Mouse (Mus musculus) left cerebral cortex, postnatal 25 days (tissue): ENCODE results near the gene Bola1. TPM values are rescaled to one million over a fixed set of nuclear protein-coding genes. Genes with fewer than 3 reads are reported as not detected.
"Not testable (repeated sequence)": the region's sequence is repeated elsewhere in the genome, so short reads cannot be mapped to it uniquely, and the experiment has no call there.

Source experiments
- DNase-seq, 2 experiments: peaks; one replicate each; pipeline ENCODE4 v3.0.0; 2022; ENCODE audit warnings: low spot score in 2 of 2, mixed read lengths in 1 of 2
- intact Hi-C: fragments of 180-260 bp; cut with DNase I; formaldehyde crosslinking; loops from one replicate; pipeline ENCODE4 v1.15.1; 2025
- total RNA-seq, 2 experiments: library from RNA; stranded (reverse); gene quantifications; 2 replicates each; pipeline ENCODE4 v1.2.3; 2021

Gene Bola1
- total RNA-seq, 2 experiments from 2014 or later, result 15.6 to 16.9 TPM

GRCm38 (mm10) chr3:96195616-96196313 is 23.7 kb downstream of the Bola1 start:
- DNase-seq, result no peak
- intact Hi-C loops, result no loop called here

GRCm38 (mm10) chr3:96194966-96195365 is 24.5 kb downstream of the Bola1 start:
- intact Hi-C loops, result no loop called here
- DNase-seq, result no peak

GRCm38 (mm10) chr3:96192977-96193376 is 26.5 kb downstream of the Bola1 start:
- intact Hi-C loops, result no loop called here
- no peak for DNase-seq

- peak in 1 of 2 experiments; percentile 81 for DNase-seq
- intact Hi-C loops, result no loop called here
These were observed 37.1 kb downstream of the Bola1 start for GRCm38 (mm10) chr3:96182382-96182776.

- DNase-seq, result peak in 1 of 2 experiments; percentile 69
- intact Hi-C loops, result no loop called here
These were observed 37.8 kb downstream of the Bola1 start for GRCm38 (mm10) chr3:96181510-96182381.

- DNase-seq, result peak; percentile 73 to 79
- intact Hi-C loops, result no loop called here
These were observed 38.6 kb downstream of the Bola1 start, which contains the start of gene Sv2a for GRCm38 (mm10) chr3:96180727-96181477. Gene Sv2a (plus strand): TSS chr3:96181151.

GRCm38 (mm10) chr3:96179531-96179930 is 40.0 kb downstream of the Bola1 start:
- peak in 1 of 2 experiments; percentile 47 for DNase-seq
- intact Hi-C loops, result no loop called here

GRCm38 (mm10) chr3:96178902-96179301 is 40.6 kb downstream of the Bola1 start:
- no peak for DNase-seq
- intact Hi-C loops, result no loop called here

GRCm38 (mm10) chr3:96178427-96178826 is 41.1 kb downstream of the Bola1 start:
- no peak for DNase-seq
- intact Hi-C loops, result no loop called here

- intact Hi-C loops, result no loop called here
- no peak for DNase-seq
These were observed 44.3 kb downstream of the Bola1 start for GRCm38 (mm10) chr3:96175251-96175650.

- intact Hi-C loops, DNase-seq: not testable (repeated sequence)
These were observed 45.5 kb downstream of the Bola1 start for GRCm38 (mm10) chr3:96174042-96174441.

- DNase-seq, result no peak
- intact Hi-C loops, result loop anchor here (2.0 kb wide), 1 partner anchor 68 kb away; the partner anchor contains the start of gene Otud7b
These were observed 46.3 kb downstream of the Bola1 start for GRCm38 (mm10) chr3:96173185-96173584.

GRCm38 (mm10) chr3:96172197-96173178 is 47.0 kb downstream of the Bola1 start, which contains the start of gene Sf3b4:
Gene Sf3b4 (plus strand): TSS chr3:96172332.
- DNase-seq, result peak; percentile 87 to 91
- intact Hi-C loops, result loop anchor here (2.0 kb wide), 1 partner anchor 68 kb away; the partner anchor contains the start of gene Otud7b

- intact Hi-C loops, result loop anchor here (2.0 kb wide), 1 partner anchor 67 kb away; the partner anchor contains the start of gene Otud7b
- peak in 1 of 2 experiments; percentile 78 for DNase-seq
These were observed 47.8 kb downstream of the Bola1 start for GRCm38 (mm10) chr3:96171583-96172196.

GRCm38 (mm10) chr3:96170976-96171545 is 48.4 kb downstream of the Bola1 start:
- intact Hi-C loops, result no loop called here
- DNase-seq, result no peak

GRCm38 (mm10) chr3:96170276-96170675 is 49.2 kb downstream of the Bola1 start:
- no peak for DNase-seq
- intact Hi-C loops, result no loop called here

GRCm38 (mm10) chr3:96168466-96169158 is 50.9 kb downstream of the Bola1 start:
- intact Hi-C loops, result no loop called here

More at GRCm38 (mm10) chr3:96168466-96169158, 50.9 kb downstream of the Bola1 start:
- DNase-seq, result no peak
